Mouse (Mus musculus): ENCODE data around the gene Tchp.

Gene Tchp

GRCm38 (mm10) chr5:114695775-114696174 lies 11.8 kb upstream of the Tchp start:
- DNase-seq (ENCODE audit: extremely low read depth, insufficient read length, low spot score): no peak

- no peak for DNase-seq (ENCODE audit: extremely low read depth, insufficient read length, low spot score)
Observed at GRCm38 (mm10) chr5:114696939-114697338, 10.6 kb upstream of the Tchp start.

- DNase-seq (ENCODE audit: extremely low read depth, insufficient read length, low spot score): no peak
Observed at GRCm38 (mm10) chr5:114698044-114698746, 9.4 kb upstream of the Tchp start.

GRCm38 (mm10) chr5:114699015-114699414 lies 8.5 kb upstream of the Tchp start:
- DNase-seq (ENCODE audit: extremely low read depth, insufficient read length, low spot score): no peak

- DNase-seq (ENCODE audit: extremely low read depth, insufficient read length, low spot score): peak; percentile 32
Observed at GRCm38 (mm10) chr5:114702403-114703392, 4.9 kb upstream of the Tchp start.

- DNase-seq (ENCODE audit: extremely low read depth, insufficient read length, low spot score): no peak
Observed at GRCm38 (mm10) chr5:114708491-114708890, 931 bp downstream of the Tchp start.

- no peak for DNase-seq (ENCODE audit: extremely low read depth, insufficient read length, low spot score)
Observed at GRCm38 (mm10) chr5:114709357-114709756, 1.8 kb downstream of the Tchp start.

- DNase-seq (ENCODE audit: extremely low read depth, insufficient read length, low spot score): no peak
Observed at GRCm38 (mm10) chr5:114714551-114714950, 7.0 kb downstream of the Tchp start.

- DNase-seq (ENCODE audit: extremely low read depth, insufficient read length, low spot score): no peak
Observed at GRCm38 (mm10) chr5:114717292-114717691, 9.7 kb downstream of the Tchp start.

- no peak for DNase-seq (ENCODE audit: extremely low read depth, insufficient read length, low spot score)
Observed at GRCm38 (mm10) chr5:114717937-114718336, 10.4 kb downstream of the Tchp start.

- DNase-seq (ENCODE audit: extremely low read depth, insufficient read length, low spot score): no peak
Observed at GRCm38 (mm10) chr5:114718483-114718882, 10.9 kb downstream of the Tchp start.

- DNase-seq (ENCODE audit: extremely low read depth, insufficient read length, low spot score): peak; percentile 77
Observed at GRCm38 (mm10) chr5:114719003-114719927, 11.7 kb downstream of the Tchp start.

GRCm38 (mm10) chr5:114719928-114720270 lies 12.3 kb downstream of the Tchp start:
- DNase-seq (ENCODE audit: extremely low read depth, insufficient read length, low spot score): no peak

GRCm38 (mm10) chr5:114720784-114721183 lies 13.2 kb downstream of the Tchp start:
- no peak for DNase-seq (ENCODE audit: extremely low read depth, insufficient read length, low spot score)

GRCm38 (mm10) chr5:114721969-114722368 lies 14.4 kb downstream of the Tchp start:
- no peak for DNase-seq (ENCODE audit: extremely low read depth, insufficient read length, low spot score)

- DNase-seq (ENCODE audit: extremely low read depth, insufficient read length, low spot score): no peak
Observed at GRCm38 (mm10) chr5:114722846-114723245, 15.3 kb downstream of the Tchp start.

GRCm38 (mm10) chr5:114728160-114728559 lies 20.6 kb downstream of the Tchp start:
- no peak for DNase-seq (ENCODE audit: extremely low read depth, insufficient read length, low spot score)

GRCm38 (mm10) chr5:114730129-114730528 lies 22.6 kb downstream of the Tchp start:
- no peak for DNase-seq (ENCODE audit: extremely low read depth, insufficient read length, low spot score)

- DNase-seq (ENCODE audit: extremely low read depth, insufficient read length, low spot score): no peak
Observed at GRCm38 (mm10) chr5:114731498-114731897, 23.9 kb downstream of the Tchp start.

GRCm38 (mm10) chr5:114731969-114732368 lies 24.4 kb downstream of the Tchp start:
- DNase-seq (ENCODE audit: extremely low read depth, insufficient read length, low spot score): no peak

GRCm38 (mm10) chr5:114733606-114734005 lies 26.0 kb downstream of the Tchp start:
- no peak for DNase-seq (ENCODE audit: extremely low read depth, insufficient read length, low spot score)

Measured in 3134 (cell line).